Mouse (Mus musculus): ENCODE results near the gene Gm20388.

Gm20388 gene

GRCm38 (mm10) chr8:122316402-122316801 lies 2405.8 kb downstream of the Gm20388 start:
- no peak for DNase-seq (ENCODE audit: inconsistent ontology term)

DNA sequence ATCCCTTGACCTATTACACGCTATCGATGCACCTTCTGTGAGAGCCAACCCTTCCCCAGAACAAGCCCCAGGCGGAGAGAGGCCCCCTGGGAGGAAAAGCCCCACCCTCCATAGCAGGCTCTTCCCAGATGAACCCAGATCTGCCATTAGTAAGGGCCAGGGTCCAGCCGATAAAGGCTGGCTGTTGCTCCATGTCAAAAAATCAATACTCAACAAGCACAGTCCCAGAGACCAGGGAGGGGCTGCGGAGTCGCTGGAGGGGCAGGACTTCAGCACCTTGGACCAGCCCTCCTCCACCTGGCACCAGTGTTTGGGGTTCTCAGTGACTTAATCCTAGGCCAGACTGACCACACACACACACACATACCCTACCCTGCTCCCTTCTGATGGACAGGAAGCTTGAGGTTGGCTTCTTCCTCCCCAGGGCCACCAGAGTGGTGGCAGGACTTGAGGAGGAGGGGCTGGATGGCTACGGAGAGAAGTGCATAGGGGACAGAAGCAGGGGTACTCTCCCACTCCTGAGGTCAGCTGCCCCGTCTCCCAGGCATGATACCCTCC lies 2407.4 kb downstream of the Gm20388 start:
- DNase-seq (ENCODE audit: inconsistent ontology term) = no peak

GRCm38 (mm10) chr8:122319045-122319707 lies 2408.5 kb downstream of the Gm20388 start:
- DNase-seq (ENCODE audit: inconsistent ontology term) = no peak

DNA sequence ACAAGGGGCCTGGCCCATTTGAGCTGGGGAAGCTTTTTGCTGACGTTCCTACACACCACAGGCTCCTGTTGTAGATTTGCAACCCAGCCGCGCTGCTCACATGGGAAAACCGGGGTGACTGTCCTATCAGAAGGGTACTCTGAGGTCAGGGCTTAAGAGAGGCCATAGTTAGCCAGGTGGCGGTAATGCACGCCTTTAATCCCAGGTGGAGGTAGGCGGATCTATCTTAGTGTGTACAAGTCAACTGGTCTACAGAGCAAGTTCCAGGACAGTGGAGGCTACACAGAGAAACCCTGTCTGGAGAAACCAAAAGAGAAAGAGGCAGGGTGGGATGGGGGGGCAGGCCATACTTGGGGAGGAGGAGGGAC lies 2409.1 kb downstream of the Gm20388 start:
- DNase-seq (ENCODE audit: inconsistent ontology term) = no peak

GRCm38 (mm10) chr8:122320541-122320940 lies 2409.9 kb downstream of the Gm20388 start:
- DNase-seq (ENCODE audit: inconsistent ontology term) = no peak

DNA sequence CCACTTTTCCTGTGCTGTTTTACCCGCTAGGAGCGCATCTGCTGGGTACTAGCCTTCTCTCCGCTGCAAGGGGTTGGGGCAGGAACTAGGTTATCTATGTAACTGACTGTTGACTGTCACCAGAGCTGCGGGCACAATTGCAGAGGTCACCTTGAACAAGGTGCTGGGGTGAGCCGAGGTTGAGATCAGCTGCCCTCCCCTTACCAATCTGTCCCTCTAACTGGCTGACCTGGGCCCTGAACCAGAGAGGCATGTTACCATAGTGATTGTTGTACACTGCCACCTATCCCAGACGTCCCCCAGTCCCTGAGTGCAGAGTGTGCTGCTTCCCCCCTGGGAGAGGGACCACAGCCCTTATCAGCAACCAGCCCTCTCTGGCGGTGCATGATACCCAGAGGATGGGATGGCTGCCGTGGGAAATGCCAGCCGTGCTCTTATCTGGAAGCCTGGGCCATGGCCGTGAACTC lies 2410.8 kb downstream of the Gm20388 start:
- DNase-seq (ENCODE audit: inconsistent ontology term) = no peak

DNA sequence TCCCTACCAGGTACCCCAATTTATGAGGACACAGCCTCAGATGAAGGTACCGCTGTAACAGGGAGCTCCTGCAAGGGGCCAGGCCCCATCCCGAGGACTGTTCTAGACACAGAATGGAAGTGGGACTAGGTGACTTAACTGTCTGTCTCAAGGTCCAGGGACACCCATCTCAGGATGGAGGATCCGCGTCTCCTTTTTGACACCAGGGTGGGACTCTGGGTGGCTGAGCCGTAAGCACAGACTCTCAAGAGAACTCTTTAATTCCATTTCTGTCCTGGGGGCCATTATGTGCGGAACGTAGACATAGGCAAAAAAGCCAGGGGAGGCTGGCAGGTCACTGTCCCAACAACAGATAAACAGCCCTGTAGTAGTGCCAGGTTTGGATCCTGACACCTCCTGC lies 2411.5 kb downstream of the Gm20388 start:
- no peak for DNase-seq (ENCODE audit: inconsistent ontology term)

- DNase-seq (ENCODE audit: inconsistent ontology term) = no peak
These were observed 2412.2 kb downstream of the Gm20388 start for GRCm38 (mm10) chr8:122322792-122323191.

DNA sequence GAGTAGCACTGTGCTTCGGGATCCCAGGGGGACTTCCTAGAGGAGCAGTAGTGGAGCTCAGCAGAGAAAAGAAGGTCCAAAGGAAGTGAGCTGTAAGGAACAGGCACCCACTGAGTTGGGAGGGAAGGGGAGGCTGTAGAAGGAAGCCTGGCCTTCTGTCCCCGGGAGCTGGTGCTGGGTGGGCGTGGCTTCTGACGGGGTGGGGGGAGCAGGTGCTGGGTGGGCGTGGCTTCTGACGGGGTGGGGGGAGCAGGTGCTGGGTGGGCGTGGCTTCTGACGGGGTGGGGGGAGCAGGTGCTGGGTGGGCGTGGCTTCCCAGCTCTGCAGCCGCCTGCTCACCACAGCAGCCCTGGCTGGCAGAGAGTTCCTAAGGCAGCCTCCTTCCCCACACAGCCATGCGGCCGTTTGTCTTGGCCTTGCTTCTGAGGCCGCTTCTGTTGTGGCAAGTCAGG lies 2413.3 kb downstream of the Gm20388 start:
- DNase-seq (ENCODE audit: inconsistent ontology term) = peak; percentile 27

DNA sequence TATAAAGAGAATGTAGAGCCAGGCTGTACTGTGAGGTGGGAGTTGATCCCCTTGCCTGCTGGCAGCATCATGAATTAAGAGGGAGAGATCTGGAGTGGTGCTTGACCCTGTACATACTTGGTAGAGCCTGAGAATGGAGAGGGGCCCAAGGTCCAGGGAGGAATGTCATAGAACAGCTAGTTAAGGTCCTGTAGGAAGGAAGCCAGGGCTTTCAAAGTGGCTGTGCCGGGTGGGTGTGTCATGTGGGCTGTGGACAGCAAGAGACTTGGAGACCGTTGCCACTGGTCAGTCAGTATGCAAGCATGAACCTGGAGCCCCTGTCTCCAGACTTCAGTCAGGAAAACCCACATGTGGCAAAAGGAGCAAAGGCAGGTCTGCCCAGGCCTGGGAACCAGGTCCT lies 2414.6 kb downstream of the Gm20388 start:
- no peak for DNase-seq (ENCODE audit: inconsistent ontology term)

- DNase-seq (ENCODE audit: inconsistent ontology term) = no peak
These were observed 2415.5 kb downstream of the Gm20388 start for GRCm38 (mm10) chr8:122326114-122326542.

- DNase-seq (ENCODE audit: inconsistent ontology term) = no peak
These were observed 2418.4 kb downstream of the Gm20388 start for GRCm38 (mm10) chr8:122329072-122329471.

DNA sequence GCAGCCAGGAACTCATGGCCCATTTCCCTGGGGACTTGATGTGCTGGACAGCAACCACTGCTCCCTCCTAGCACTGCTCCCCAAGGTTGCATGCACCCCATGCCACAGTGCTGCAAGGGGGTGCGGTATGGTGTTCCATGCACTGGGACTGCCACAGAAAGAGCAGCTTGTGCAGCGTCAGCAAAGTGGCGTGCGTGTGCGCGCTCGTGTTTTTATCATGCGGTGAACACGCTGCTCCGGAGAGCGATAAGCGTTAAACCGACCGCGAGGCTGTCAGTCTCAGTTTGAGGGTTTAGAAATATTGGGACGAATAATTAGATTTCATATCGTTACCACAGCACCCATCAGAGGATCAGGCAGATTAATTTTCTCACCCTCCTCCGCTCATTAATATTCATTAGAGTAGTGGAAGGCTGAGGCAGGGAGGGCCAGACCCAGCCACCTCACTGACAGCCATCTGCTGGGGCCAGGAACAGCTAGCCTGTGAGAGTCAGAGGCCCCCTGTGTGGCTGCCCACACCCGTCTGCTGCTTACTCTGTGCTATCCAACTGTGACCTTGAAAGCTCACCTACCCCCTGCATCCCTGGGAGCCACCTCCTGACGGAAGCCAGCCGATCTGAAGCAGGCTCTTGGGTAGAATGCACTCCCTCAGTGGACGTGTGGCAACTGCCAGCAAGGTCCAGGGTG lies 2419.1 kb downstream of the Gm20388 start:
- no peak for DNase-seq (ENCODE audit: inconsistent ontology term)

DNA sequence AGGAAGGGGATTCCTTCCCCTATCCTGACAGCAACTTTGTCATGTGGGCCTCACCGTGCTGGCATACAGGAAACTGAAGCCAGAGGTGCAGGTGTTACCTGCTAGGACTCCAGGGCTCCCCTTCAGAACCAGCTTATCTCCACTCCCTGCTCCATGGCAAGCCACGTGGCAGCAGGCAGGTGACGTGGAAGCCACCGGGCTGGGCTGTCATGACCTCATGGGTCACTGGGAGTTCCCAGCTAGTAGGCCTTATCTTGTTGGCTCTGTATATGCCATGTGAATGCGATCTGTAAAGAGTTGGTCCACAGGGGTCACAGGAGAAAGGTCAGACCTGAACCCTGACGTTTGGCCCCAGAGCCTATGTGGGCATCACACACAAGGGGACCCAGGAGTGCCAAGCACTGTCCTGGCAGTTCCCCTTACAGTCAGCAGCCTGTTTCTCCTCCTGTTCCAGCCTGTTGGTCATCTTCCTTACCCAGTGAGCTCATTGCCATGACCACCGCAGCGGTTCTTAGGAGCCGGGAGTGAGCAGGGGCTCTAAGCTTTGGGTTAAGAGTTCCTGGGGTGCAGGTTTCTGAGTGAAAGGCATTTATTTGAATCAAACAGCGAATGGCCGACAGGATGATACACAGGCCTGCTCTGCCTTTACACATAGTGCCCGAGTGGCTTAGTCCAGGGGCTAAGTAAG lies 2419.9 kb downstream of the Gm20388 start:
- no peak for DNase-seq (ENCODE audit: inconsistent ontology term)

GRCm38 (mm10) chr8:122331134-122331523 lies 2420.5 kb downstream of the Gm20388 start:
- DNase-seq (ENCODE audit: inconsistent ontology term) = no peak

DNA sequence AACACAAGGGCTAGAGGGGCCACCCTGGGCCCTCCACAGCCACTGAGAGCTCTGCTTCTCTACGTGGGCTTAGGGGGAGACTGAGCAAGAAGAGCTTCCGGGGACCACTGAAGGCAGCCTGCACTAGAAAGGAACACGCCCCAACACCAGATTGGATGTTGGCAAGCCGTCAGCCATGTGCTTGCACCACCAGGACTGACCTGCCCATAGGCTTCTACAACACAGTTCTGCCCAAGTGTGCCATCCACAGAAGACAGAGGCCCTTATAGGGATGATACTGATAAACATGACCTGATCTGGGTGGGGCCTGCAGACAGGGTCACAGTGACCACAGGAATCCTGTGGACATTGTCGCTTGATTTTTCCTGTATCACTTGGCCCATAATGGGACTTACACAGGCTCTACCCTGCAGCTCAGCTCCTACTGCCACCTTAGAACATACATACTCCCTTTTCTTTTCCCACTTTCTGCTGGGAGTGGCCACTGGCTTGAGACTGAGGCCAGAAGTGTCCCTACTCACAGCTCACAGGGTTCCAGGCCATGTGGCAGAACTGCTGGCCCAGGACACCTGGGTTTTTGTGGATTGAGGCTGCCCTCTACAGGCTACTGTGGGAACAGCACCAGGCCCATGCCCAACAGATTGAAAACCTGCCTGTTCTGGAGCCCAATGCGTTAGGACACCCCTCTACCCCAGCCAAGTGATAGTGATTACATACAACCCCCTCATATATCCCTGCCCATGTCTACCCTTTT lies 2422.3 kb downstream of the Gm20388 start:
- DNase-seq (ENCODE audit: inconsistent ontology term) = peak; percentile 67

- DNase-seq (ENCODE audit: inconsistent ontology term) = no peak
These were observed 2422.9 kb downstream of the Gm20388 start for GRCm38 (mm10) chr8:122333531-122333930.

DNA sequence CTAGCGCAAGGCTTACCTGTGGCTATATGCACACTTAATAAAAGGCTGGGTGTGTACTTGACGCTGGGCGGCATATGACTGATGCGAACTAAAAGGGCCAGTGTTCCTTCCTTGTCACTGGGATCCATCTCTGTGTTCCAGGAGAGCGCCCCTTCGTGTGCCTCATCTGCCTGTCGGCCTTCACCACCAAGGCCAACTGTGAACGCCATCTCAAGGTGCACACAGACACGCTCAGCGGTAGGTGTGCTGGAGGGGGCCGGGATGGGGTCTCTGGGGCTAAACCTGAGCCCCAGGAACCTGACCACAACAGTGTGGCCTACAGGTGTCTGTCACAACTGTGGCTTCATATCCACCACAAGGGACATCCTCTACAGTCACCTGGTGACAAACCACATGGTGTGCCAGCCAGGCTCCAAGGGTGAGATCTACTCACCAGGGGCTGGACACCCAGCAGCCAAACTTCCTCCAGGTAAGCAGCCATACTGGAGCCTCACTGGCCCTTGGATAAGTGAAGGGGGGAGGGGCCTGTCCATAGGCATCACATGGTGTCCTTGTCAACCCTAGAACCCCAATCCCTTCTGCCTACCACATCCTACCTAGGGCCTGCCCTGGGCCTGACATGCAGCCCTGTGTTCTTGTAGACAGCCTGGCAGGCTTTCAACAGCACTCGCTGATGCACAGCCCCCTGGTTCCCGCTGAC lies 2424.3 kb downstream of the Gm20388 start:
- DNase-seq (ENCODE audit: inconsistent ontology term) = no peak

DNA sequence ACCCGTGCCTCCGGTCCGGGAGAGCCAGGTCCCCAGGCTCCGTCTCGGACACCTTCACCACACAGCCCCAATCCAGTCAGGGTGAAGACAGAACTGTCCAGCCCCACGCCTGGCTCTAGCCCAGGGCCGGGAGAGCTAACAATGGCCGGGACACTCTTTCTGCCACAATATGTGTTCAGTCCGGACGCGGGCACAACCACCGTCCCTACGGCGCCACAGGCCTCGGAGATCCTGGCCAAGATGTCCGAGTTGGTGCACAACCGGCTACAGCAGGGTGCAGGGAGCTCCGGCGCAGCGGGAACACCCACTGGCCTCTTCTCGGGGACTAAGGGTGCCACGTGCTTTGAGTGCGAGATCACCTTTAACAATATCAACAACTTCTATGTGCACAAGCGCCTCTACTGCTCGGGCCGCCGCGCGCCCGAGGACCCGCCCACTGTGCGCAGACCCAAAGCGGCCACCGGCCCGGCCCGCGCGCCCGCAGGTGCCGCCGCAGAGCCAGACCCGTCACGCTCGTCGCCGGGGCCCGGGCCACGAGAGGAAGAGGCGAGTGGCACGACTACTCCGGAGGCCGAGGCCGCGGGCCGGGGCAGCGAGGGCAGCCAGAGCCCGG lies 2425.1 kb downstream of the Gm20388 start:
- DNase-seq (ENCODE audit: inconsistent ontology term) = no peak

- peak; percentile 71 for DNase-seq (ENCODE audit: inconsistent ontology term)
These were observed 2425.7 kb downstream of the Gm20388 start for GRCm38 (mm10) chr8:122336251-122336910.

Data from Muller cell, postnatal 12 days (primary cell).